Mouse (Mus musculus): ENCODE measurements around the gene Trim43c. TPM values are rescaled to one million over a fixed set of nuclear protein-coding genes. Genes with fewer than 3 reads are reported as not detected.
A peak's percentile ranks its signal among the peaks of the same experiment; 100 is the strongest.
"Not testable (repeated sequence)": the region's sequence is repeated elsewhere in the genome, so short reads cannot be mapped to it uniquely, and the experiment has no call there.

Gene Trim43c
- polyA plus RNA-seq (2014; fragmentation: Nextera tagmentation; extraction: Ambion mirVana): 0.11 and 0.19 TPM in 2 replicates

- not testable (repeated sequence) for ATAC-seq (replicated peaks; ENCODE audit: low FRiP score, low TSS enrichment, low read depth); H3K36me3 ChIP-seq (ENCODE audit: control insufficient read depth, insufficient read depth, low read length)
Measured at GRCm38 (mm10) chr9:88838864-88839263, at the start of gene Trim43c. Gene Trim43c (plus strand): TSS chr9:88839164.

GRCm38 (mm10) chr9:88853072-88853471 lies 14.1 kb downstream of the Trim43c start:
- not testable (repeated sequence) for H3K4me3 ChIP-seq (ENCODE audit: low read depth, low read length); H3K9ac ChIP-seq (ENCODE audit: low read length); H3K27ac ChIP-seq (ENCODE audit: low read depth); H3K4me1 ChIP-seq (replicated peaks; ENCODE audit: control insufficient read depth, insufficient read depth, low read length); H3K36me3 ChIP-seq (ENCODE audit: control insufficient read depth, insufficient read depth, low read length); H3K27me3 ChIP-seq (replicated peaks; ENCODE audit: control insufficient read depth, insufficient read depth, low read length); H3K9me3 ChIP-seq (ENCODE audit: control insufficient read depth, low read length); H3K4me2 ChIP-seq (ENCODE audit: low read length); DNase-seq (ENCODE audit: low spot score); ATAC-seq (replicated peaks; ENCODE audit: low FRiP score, low TSS enrichment, low read depth)
- WGBS: 49% methylated on average over 7 of the region's 7 CpGs

More at GRCm38 (mm10) chr9:88838864-88839263, at the start of gene Trim43c:
- H3K4me2 ChIP-seq (ENCODE audit: low read length); H3K4me1 ChIP-seq (replicated peaks; ENCODE audit: control insufficient read depth, insufficient read depth, low read length); H3K27me3 ChIP-seq (replicated peaks; ENCODE audit: control insufficient read depth, insufficient read depth, low read length); H3K9me3 ChIP-seq (ENCODE audit: control insufficient read depth, low read length); H3K9ac ChIP-seq (ENCODE audit: low read length); DNase-seq (ENCODE audit: low spot score); H3K27ac ChIP-seq (ENCODE audit: low read depth); H3K4me3 ChIP-seq (ENCODE audit: low read depth, low read length): not testable (repeated sequence)
- 77% methylated on average over 2 of the region's 2 CpGs for WGBS

- H3K27me3 ChIP-seq (replicated peaks; ENCODE audit: control insufficient read depth, insufficient read depth, low read length); H3K27ac ChIP-seq (ENCODE audit: low read depth); H3K36me3 ChIP-seq (ENCODE audit: control insufficient read depth, insufficient read depth, low read length); H3K4me1 ChIP-seq (replicated peaks; ENCODE audit: control insufficient read depth, insufficient read depth, low read length); H3K9ac ChIP-seq (ENCODE audit: low read length); H3K9me3 ChIP-seq (ENCODE audit: control insufficient read depth, low read length): not testable (repeated sequence)
- DNase-seq (ENCODE audit: low spot score) (peak; percentile 89), ATAC-seq (replicated peaks; ENCODE audit: low FRiP score, low TSS enrichment, low read depth) (peak; percentile 97)
- WGBS: 2% methylated on average over 44 of the region's 52 CpGs
- Histone ChIP-seq H3K4me2 (ENCODE audit: low read length) (peak overlapping the region; percentile 59), H3K4me3 (ENCODE audit: low read depth, low read length) (peak overlapping the region; percentile 36)
Measured at GRCm38 (mm10) chr9:88858566-88859492, 19.9 kb downstream of the Trim43c start.

Other genes starting within 250 kb of the Trim43c start
- 39.9 and 42.1 TPM in 2 replicates for gene Mthfsl, start 118.9 kb upstream of the Trim43c start, polyA plus RNA-seq (2014; fragmentation: Nextera tagmentation; extraction: Ambion mirVana)
- gene Bcl2a1d, start 107.2 kb upstream of the Trim43c start, polyA plus RNA-seq (2014; fragmentation: Nextera tagmentation; extraction: Ambion mirVana): 0.51 and 1.3 TPM in 2 replicates
- 1.3 and 2.3 TPM in 2 replicates for gene Bcl2a1a, start 117.7 kb downstream of the Trim43c start, polyA plus RNA-seq (2014; fragmentation: Nextera tagmentation; extraction: Ambion mirVana)